Mouse (Mus musculus) erythroblast, embryonic 14.5 days (primary cell): Measurements from ENCODE around the gene Pik3c2a.

Experiments used
- GATA1 ChIP-seq: IDR thresholded peaks from 2 replicates; pipeline ENCODE4 v1.6.1; 2012; ENCODE audit warnings: low read length, inconsistent platforms, mixed read lengths
- TAL1 ChIP-seq: IDR thresholded peaks from 3 replicates; pipeline ENCODE4 v1.6.1; 2012; ENCODE audit warnings: low read length, inconsistent platforms, mixed read lengths

GRCm38 (mm10) chr7:116485062-116485601 lies 41.9 kb upstream of the Pik3c2a start:
- TF ChIP-seq GATA1 (no peak), TAL1 (no peak)
